Mouse (Mus musculus): ENCODE data around the gene Pfdn6.
"Not testable (repeated sequence)": the region's sequence is repeated elsewhere in the genome, so short reads cannot be mapped to it uniquely, and the experiment has no call there.

DNA sequence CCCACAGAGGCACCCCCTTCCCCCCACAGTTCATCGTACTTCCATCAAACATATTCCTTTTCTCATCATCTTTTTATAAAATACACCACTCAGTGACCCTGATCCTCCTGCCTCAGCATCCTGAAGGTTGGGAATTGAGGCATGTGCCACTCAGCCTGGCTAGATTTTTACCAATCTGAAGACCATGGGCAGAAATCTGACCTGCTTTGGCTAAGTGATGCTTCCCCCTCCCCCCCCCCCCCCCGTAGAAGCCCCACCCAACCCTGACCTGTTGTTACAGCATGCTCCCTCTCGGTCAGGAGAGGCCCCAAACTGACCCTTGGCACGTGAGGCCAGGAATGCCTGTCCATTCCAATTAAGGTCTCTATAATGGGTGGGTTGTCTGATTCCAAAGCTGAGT is 35.3 kb downstream of the Pfdn6 start, which contains the start of gene Platr17:
- TF ChIP-seq POLR2A (IDR thresholded peaks at IDR 0.05; ENCODE audit: control insufficient read depth, extremely low read depth, insufficient read depth, low read length, poor library complexity); CTCF (IDR thresholded peaks at IDR 0.05; ENCODE audit: borderline replicate concordance, control insufficient read depth, extremely low read depth, insufficient read depth, low read length, poor library complexity): not testable (repeated sequence)
